Mouse (Mus musculus) spleen, postnatal 10 days (tissue): ENCODE results near the gene Ccdc171.
"Not testable (repeated sequence)": the region's sequence is repeated elsewhere in the genome, so short reads cannot be mapped to it uniquely, and the experiment has no call there.

Experiments used
- DNase-seq, 2 experiments: peaks; one replicate each; pipeline ENCODE4 v3.0.0; 2021 to 2022; ENCODE audit warnings: low spot score in 2 of 2

Ccdc171 gene

GRCm38 (mm10) chr4:83656571-83656970 lies 131.2 kb downstream of the Ccdc171 start:
- DNase-seq, result no peak

GRCm38 (mm10) chr4:83657021-83657420 lies 131.7 kb downstream of the Ccdc171 start:
- DNase-seq, result no peak

DNA sequence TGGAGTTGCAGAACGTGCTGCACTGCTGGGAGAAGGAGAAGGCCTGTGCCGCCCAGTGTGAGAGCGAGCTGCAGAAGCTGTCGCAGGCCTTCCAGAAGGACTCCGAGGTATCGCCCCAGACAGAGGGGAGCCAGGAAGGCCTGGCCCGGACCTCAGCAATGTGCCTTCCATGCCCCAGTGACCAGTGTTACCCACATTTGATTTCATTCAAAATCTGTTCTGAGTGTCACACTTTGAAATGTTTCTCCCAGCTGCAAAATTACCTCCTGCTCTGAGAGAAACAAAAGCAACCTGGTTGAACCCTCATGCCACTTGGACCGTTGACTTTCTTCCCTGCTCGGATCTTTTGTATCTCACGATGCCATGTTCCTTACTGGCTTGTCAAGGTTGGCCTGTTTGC lies 133.1 kb downstream of the Ccdc171 start:
- no peak for DNase-seq

DNA sequence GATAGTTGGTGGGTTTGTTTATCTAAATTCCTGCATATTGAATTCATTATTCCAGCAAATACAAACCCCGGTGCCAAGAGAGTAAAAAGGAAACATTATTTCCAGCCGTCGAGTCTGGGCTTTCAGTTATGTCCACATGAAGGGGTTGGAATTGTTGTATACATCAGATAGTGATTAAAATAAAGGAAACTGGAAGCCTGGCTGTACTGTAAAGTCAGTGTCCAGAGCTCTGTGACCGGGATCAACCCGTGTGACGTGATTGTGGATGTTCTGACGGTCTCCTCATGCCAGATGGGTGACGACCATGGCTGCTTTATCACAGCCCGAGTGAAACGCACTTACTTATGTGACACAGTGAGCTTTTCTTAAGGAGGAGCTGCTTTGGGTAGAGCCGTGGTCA lies 134.1 kb downstream of the Ccdc171 start:
- no peak for DNase-seq

DNA sequence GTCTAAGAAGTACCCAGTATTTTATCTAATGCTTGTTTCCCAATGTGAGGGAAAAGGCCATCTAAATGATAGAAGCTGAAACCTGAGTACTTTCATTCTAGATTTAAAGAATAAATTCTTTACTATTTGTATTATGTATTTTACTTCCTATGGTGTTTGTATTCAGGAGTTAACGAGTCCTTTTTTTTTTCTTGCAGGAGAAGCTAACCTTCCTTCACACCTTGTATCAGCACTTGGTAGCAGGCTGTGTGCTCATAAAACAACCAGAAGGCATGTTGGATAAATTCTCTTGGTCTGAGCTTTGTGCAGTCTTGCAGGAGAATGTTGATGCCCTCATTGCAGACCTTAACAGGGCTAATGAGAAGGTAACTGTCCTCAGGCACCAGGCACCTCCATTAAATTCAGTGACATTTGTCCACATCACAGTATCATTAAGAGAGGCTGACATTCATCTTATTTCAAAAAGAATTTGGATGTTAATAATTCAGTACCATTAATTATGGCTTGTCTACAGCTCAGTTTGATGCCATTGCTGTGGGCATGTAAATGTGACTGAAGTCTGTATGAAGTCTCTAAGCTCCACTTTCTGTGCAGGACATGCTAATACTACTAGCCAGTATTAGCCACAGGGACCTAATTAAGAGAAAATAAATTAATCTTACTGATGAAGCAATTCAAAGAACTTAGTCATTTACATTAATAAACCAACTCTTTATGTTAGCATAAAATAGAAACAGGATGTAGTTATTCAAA lies 136.3 kb downstream of the Ccdc171 start:
- DNase-seq, result no peak

DNA sequence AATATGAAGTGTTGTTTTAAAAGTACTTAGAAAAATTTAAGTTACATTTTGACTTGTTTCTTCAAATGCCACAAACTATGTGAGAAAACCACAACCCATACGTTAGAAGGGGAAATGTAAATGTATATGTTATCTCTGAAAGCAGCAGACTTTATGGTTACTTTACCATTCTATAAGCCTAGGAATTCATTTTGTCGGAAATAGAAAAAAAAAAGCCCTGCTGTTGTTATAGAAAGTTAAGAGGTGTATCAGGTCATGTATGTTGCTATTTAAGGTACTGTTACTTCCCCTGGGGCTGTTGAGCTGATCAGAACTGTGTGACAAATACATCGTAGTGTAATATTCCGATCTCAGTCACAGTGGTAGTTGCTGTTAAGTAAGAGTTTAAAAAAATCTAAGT lies 137.0 kb downstream of the Ccdc171 start:
- no peak for DNase-seq

DNA sequence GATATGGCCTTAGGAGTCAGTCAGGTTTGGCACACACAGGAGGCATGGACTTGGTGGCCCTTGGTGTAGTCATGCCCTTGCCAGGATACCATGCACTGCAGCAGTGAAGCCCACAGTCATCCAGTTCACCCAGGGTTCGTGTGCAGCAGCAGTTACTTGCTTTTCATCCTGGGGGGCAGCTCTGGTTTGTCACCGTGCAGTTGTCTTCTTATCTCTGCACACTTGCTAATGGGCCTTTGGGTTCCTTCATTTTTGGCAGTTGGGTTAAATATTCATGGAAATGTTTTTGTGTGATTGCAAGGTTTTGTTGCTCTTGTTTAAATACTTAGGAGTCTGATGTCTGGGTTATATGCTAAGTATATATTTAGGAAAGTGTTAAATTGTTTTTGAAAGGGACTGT lies 144.2 kb downstream of the Ccdc171 start:
- no peak for DNase-seq

DNA sequence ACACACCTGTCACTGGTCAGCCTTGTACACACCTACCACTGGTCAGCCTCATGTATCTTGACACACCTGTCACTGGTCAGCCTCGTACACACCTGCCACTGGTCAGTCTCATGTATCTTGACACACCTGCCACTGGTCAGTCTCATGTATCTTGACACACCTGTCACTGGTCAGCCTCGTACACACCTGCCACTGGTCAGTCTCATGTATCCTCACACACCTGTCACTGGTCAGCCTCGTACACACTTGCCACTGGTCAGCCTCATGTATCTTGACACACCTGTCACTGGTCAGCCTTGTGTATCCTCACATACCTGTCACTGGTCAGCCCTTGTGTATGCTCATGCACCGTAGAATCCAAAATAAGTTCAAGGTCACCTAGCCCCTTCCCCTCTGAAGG lies 150.0 kb downstream of the Ccdc171 start:
- DNase-seq, result not testable (repeated sequence)

- no peak for DNase-seq
Measured at GRCm38 (mm10) chr4:83676444-83676843, 151.1 kb downstream of the Ccdc171 start.

DNA sequence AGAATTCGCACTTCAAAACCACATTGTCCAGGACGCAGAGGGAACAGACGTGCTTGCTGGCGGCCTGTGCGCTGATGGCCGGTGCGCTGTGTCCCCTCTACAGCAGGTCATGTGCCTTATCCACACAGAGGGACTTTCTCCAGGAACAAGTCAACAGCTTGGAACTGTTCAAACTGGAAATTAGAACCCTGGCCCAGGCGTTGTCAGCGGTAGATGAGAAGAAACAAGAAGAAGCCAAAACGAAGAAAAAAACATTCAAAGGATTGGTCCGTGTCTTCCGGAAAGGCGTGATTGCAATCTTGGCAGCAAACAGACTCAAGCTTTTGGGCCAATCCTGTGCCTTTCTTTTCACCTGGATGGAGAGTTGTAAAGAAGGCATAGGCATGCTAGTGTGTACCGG lies 155.7 kb downstream of the Ccdc171 start:
- no peak for DNase-seq

GRCm38 (mm10) chr4:83682866-83683265 lies 157.5 kb downstream of the Ccdc171 start:
- DNase-seq, result no peak

- DNase-seq, result no peak
Measured at GRCm38 (mm10) chr4:83700190-83700589, 174.8 kb downstream of the Ccdc171 start.

GRCm38 (mm10) chr4:83716996-83717395 lies 191.7 kb downstream of the Ccdc171 start:
- no peak for DNase-seq

DNA sequence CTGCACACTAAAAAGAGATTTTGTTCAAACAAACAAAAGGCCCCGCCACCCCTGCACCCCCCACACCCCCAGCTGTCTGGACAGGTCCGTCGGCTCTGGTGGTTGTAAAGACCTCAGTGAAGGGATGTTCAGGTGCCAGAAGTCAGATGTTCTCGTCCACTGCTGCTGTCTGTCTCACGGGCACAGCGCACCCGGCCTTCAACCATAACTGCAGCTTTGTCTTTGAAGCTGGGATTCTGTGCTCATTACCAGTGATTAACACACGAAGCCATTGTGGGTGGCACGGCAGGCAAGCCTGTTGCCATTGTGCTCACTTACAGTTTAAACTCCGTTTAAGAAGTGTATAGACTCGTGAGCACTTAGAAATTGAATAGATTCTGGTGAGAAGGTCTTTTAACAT lies 194.5 kb downstream of the Ccdc171 start:
- DNase-seq, result no peak

DNA sequence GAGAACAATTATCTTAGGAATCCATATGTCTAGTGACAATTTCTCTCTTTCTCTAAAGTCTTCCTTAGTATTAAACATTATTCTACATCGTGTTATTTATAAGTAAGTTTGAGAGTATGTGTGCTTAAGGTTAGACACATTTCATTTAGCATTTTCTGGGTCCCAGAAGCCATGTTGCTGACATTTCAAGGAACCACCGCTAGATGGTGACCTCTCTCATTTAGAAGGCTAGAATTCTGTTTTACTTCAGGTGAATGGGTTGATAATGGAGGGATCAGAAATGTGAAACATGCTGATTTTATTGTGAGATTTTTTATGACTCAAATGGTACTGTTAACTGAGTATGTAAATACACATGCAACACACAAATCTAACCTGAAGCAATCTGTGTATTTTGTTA lies 199.8 kb downstream of the Ccdc171 start:
- DNase-seq, result no peak

DNA sequence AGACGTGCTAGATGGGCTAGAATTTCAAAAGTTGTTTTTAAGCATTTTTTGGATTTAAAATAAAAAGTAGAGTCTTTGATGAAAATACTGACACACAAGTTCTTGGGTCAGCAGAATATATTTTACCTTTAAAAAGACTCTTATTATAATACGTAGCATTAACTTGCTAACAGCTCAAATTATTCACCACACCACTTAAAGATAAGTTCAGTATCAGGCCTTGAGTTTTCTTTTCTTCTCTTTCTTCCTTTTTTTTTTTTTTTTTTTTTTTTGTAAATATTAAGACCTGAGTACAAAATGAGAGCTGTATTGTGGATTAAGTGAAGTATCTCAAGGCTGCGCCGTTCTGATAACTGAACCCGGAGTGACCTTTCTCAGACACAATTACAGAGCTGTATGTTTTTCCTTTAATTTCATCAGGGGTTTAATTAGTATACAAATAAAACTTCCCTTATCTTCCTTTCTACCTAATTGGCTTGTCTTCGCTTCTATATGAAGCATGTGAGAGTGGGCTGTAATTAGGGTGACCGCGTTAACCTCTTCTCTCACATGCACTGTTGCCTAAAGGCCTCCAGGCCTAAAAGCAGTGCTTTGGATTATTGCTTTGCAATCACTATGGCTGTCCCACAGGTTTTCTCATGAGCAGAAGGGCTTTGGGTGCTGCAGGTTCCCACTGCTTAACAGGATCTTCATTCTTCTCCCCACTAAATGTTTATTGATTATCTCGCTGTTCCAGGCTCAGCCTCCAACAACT lies 214.0 kb downstream of the Ccdc171 start:
- no peak for DNase-seq

- DNase-seq, result no peak
Measured at GRCm38 (mm10) chr4:83739891-83740277, 214.5 kb downstream of the Ccdc171 start.

GRCm38 (mm10) chr4:83742806-83743460 lies 217.6 kb downstream of the Ccdc171 start:
- DNase-seq, result no peak

DNA sequence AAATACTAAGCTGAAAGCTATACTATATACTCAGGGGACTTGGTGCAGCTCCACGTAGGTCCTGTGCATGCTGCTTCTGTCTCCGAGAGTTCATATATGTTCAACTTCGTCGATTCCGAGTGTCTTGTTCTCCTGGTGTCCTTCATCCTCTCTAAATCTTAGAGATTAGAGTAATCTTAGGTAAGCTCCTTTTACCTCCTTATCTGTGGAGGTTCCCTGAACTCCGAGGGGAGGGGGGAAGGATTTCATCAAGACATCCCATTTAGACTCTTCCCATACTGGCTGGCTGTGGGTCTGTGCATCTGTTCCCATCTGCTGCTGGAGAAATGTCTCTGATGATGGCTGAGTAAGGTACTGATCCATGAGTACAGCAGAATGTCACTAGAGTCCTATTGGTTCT lies 249.8 kb downstream of the Ccdc171 start:
- no peak for DNase-seq

- DNase-seq, result no peak
Measured at GRCm38 (mm10) chr4:83780044-83780443, 254.7 kb downstream of the Ccdc171 start.

DNA sequence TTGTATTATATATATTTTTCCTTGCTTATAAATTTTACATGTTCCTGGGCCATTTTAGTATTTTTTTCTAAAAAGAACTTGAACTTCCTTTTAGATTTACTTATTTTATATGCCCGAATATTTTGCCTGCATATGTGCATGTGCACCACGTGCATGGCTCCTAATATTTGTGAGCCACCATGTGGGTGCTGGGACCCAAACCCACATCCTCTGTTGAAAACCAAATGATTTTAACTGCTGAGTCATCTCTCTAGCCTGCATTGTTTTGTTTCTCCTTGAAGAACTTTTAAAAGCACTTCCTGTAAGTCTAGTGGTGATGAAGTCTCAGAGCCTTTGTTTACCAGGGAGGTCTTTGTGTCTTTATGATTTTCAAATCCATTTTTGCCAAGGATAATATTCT lies 259.8 kb downstream of the Ccdc171 start:
- DNase-seq, result no peak

GRCm38 (mm10) chr4:83791811-83792210 lies 266.5 kb downstream of the Ccdc171 start:
- no peak for DNase-seq
